Mouse (Mus musculus): Measurements from ENCODE around the gene Pptc7.

DNA sequence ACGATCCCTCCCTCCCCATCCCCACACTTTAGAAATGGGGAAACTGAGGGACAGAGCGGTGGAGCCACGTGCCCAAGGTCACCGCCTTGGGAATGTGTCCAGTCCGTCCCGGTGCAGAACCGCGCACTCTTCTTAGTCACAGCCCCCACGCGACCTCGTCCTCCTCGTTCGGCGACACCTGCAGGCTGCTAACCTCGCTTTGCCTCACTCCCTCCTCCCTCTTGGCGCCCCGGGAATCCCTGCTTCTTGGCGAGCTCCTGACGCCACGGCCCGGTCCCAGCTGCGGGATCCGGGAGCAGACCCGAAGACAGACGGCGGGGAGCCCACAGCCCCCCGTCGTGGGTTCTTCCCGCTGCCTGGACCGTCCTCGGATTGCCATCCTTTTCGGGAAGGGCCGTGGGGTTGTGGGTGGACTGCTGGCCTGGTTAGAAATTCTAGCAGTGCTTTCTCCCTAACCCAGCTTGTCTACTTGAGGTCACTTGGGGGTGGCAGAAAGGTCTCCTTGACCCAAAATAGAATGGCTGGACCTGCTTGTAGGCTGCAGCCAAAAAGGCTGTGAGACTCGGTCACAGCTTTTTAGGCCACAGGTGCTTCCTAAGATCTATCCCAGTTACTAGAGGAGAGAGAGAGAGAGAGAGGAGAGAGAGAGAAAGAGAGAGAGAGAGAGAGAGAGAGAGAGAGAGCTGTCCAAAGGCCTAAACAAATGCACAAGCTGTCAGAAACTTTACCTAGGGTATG is 1.0 kb downstream of the Pptc7 start:
- TF ChIP-seq CTCF (IDR thresholded peaks at IDR 0.05; ENCODE audit: control insufficient read depth, insufficient read depth, insufficient read length) (no peak), USF1 (IDR thresholded peaks at IDR 0.05; ENCODE audit: low read depth) (no peak), MYOG (IDR thresholded peaks at IDR 0.05; ENCODE audit: control insufficient read depth, extremely low read depth, insufficient read length) (no peak), MAX (IDR thresholded peaks at IDR 0.05) (no peak)

All from C2C12 (cell line).